Mouse (Mus musculus) CH12.LX (cell line): ENCODE measurements around the gene Ccdc110. TPM values are rescaled to one million over a fixed set of nuclear protein-coding genes. Genes with fewer than 3 reads are reported as not detected.
A peak's percentile ranks its signal among the peaks of the same experiment; 100 is the strongest.

Experiments
- DNase-seq: peaks from one replicate; pipeline ENCODE4 v3.0.0-alpha.2; 2013; ENCODE audit errors: extremely low read depth
- H3K27ac ChIP-seq: 2 replicates; pipeline ENCODE4 v1.5.1; 2012; ENCODE audit warnings: low read depth, mild to moderate bottlenecking, control low read depth, moderate library complexity; ENCODE audit not compliant: insufficient read depth
- H3K27me3 ChIP-seq: replicated peaks from 2 replicates; pipeline ENCODE3; 2012; ENCODE audit warnings: inconsistent platforms
- H3K36me3 ChIP-seq, 2 experiments: replicated peaks in 1 of 2; 2 replicates each; pipeline versions ENCODE3 to v1.6.1; 2012; ENCODE audit warnings: inconsistent platforms in 1 of 2, low read length in 1 of 2, mild to moderate bottlenecking in 1 of 2, mixed read lengths in 1 of 2, moderate library complexity in 1 of 2; ENCODE audit not compliant: control insufficient read depth in 1 of 2, insufficient read depth in 1 of 2
- H3K4me1 ChIP-seq, 2 experiments: 2 replicates each; pipeline ENCODE4 v1.6.1; 2012; ENCODE audit warnings: inconsistent platforms in 1 of 2, moderate library complexity in 1 of 2; ENCODE audit not compliant: insufficient read depth in 2 of 2, control insufficient read depth in 1 of 2
- H3K4me2 ChIP-seq: 2 replicates; pipeline ENCODE4 v1.6.1; 2012; ENCODE audit warnings: low read depth, mild to moderate bottlenecking, control low read depth; ENCODE audit not compliant: poor library complexity, insufficient read depth, severe bottlenecking
- H3K4me3 ChIP-seq, 3 experiments: fragments of 150-350 bp in 1 of 3; sonication (generic) in 1 of 3; replicated peaks in 1 of 3; 2 replicates each; pipeline versions ENCODE3 to v1.5.1; 2011 to 2012; ENCODE audit warnings: low read depth in 2 of 3, low read length in 2 of 3, mild to moderate bottlenecking in 2 of 3, moderate library complexity in 2 of 3, control low read depth in 1 of 3, improper control_type of control experiment in 1 of 3, inconsistent platforms in 1 of 3, mixed read lengths in 1 of 3; ENCODE audit not compliant: poor library complexity in 1 of 3
- H3K79me2 ChIP-seq: replicated peaks from 2 replicates; pipeline ENCODE4 v1.6.1; 2012; ENCODE audit warnings: mild to moderate bottlenecking, moderate library complexity; ENCODE audit not compliant: control insufficient read depth, poor library complexity, insufficient read depth, severe bottlenecking; ENCODE audit errors: extremely low read depth
- H3K9ac ChIP-seq: 2 replicates; pipeline ENCODE4 v1.6.1; 2012; ENCODE audit warnings: low read depth, mild to moderate bottlenecking, control low read depth, moderate library complexity; ENCODE audit not compliant: insufficient read depth
- H3K9me3 ChIP-seq: replicated peaks from 2 replicates; pipeline ENCODE3; 2012; ENCODE audit warnings: low read length, inconsistent platforms, mixed read lengths
- CHD2 ChIP-seq: IDR thresholded peaks from 2 replicates; pipeline ENCODE4 v1.6.1; 2011; ENCODE audit warnings: low read length, improper control_type of control experiment
- CTCF ChIP-seq, 2 experiments: IDR thresholded peaks in 1 of 2; conservative IDR thresholded peaks in 1 of 2; 2 replicates each; pipeline ENCODE4 v1.5.1; 2011 to 2012; ENCODE audit warnings: low read depth in 2 of 2, low read length in 2 of 2, improper control_type of control experiment in 1 of 2, inconsistent platforms in 1 of 2, mild to moderate bottlenecking in 1 of 2, moderate library complexity in 1 of 2
- ELF1 ChIP-seq: IDR thresholded peaks from 2 replicates; pipeline ENCODE4 v1.6.1; 2014; ENCODE audit warnings: low read depth, mild to moderate bottlenecking, inconsistent platforms, low read length, improper control_type of control experiment
- EP300 ChIP-seq: IDR thresholded peaks from 2 replicates; pipeline ENCODE4 v1.6.1; 2011; ENCODE audit warnings: low read length, improper control_type of control experiment
- GABPA ChIP-seq: IDR thresholded peaks from 2 replicates; pipeline ENCODE4 v1.6.1; 2012; ENCODE audit warnings: low read depth, low read length, improper control_type of control experiment, inconsistent platforms; ENCODE audit not compliant: insufficient replicate concordance
- HCFC1 ChIP-seq: IDR thresholded peaks from 2 replicates; pipeline ENCODE4 v1.6.1; 2012; ENCODE audit warnings: low read depth, mild to moderate bottlenecking, inconsistent platforms, low read length, improper control_type of control experiment
- IRF4 ChIP-seq: IDR thresholded peaks from 2 replicates; pipeline ENCODE4 v1.6.1; 2014; ENCODE audit warnings: low read depth, mild to moderate bottlenecking, inconsistent platforms, low read length, improper control_type of control experiment
- JUN ChIP-seq: IDR thresholded peaks from 2 replicates; pipeline ENCODE4 v1.6.1; 2011; ENCODE audit warnings: low read depth, mild to moderate bottlenecking, low read length, improper control_type of control experiment, moderate library complexity; ENCODE audit not compliant: insufficient read depth
- KAT2A ChIP-seq: IDR thresholded peaks from 2 replicates; pipeline ENCODE4 v1.6.1; 2012; ENCODE audit warnings: low read length, improper control_type of control experiment, inconsistent platforms; ENCODE audit not compliant: insufficient replicate concordance
- MAX ChIP-seq: IDR thresholded peaks from 2 replicates; pipeline ENCODE4 v1.6.1; 2011; ENCODE audit warnings: low read length, improper control_type of control experiment
- MEF2A ChIP-seq: IDR thresholded peaks from 2 replicates; pipeline ENCODE4 v1.6.1; 2014; ENCODE audit warnings: low read depth, mild to moderate bottlenecking, inconsistent platforms, low read length, improper control_type of control experiment, borderline replicate concordance
- MYC ChIP-seq: IDR thresholded peaks from 2 replicates; pipeline ENCODE4 v1.6.1; 2011; ENCODE audit warnings: low read depth, mild to moderate bottlenecking, improper control_type of control experiment, low read length
- NELFE ChIP-seq: IDR thresholded peaks from 2 replicates; pipeline ENCODE4 v1.6.1; 2011; ENCODE audit warnings: low read depth, low read length, improper control_type of control experiment
- NRF1 ChIP-seq: IDR thresholded peaks from 2 replicates; pipeline ENCODE4 v1.6.1; 2014; ENCODE audit warnings: low read depth, mild to moderate bottlenecking, inconsistent platforms, low read length, improper control_type of control experiment, moderate library complexity
- PAX5 ChIP-seq: IDR thresholded peaks from 2 replicates; pipeline ENCODE4 v1.6.1; 2012; ENCODE audit warnings: low read length, inconsistent platforms, mixed read lengths
- POLR2AphosphoS2 ChIP-seq: IDR thresholded peaks from 2 replicates; pipeline ENCODE4 v1.6.1; 2011; ENCODE audit warnings: low read depth, low read length, improper control_type of control experiment
- RAD21 ChIP-seq: IDR thresholded peaks from 2 replicates; pipeline ENCODE4 v1.6.1; 2011; ENCODE audit warnings: low read depth, mild to moderate bottlenecking, low read length, improper control_type of control experiment, moderate library complexity
- SIN3A ChIP-seq: IDR thresholded peaks from 2 replicates; pipeline ENCODE4 v1.6.1; 2012; ENCODE audit warnings: low read length, improper control_type of control experiment, inconsistent platforms
- SMC3 ChIP-seq: IDR thresholded peaks from 2 replicates; pipeline ENCODE4 v1.6.1; 2011; ENCODE audit warnings: low read depth, low read length, improper control_type of control experiment
- TCF12 ChIP-seq: IDR thresholded peaks from 2 replicates; pipeline ENCODE4 v1.6.1; 2014; ENCODE audit warnings: low read depth, mild to moderate bottlenecking, inconsistent platforms, low read length, improper control_type of control experiment
- USF2 ChIP-seq: conservative IDR thresholded peaks from 2 replicates; pipeline ENCODE4 v1.6.1; 2011; ENCODE audit warnings: low read depth, low read length, improper control_type of control experiment
- ZC3H11A ChIP-seq: IDR thresholded peaks from 2 replicates; pipeline ENCODE4 v1.6.1; 2012; ENCODE audit warnings: low read depth, mild to moderate bottlenecking, inconsistent platforms, low read length, improper control_type of control experiment
- ZMIZ1 ChIP-seq: IDR thresholded peaks from 2 replicates; pipeline ENCODE4 v1.6.1; 2012; ENCODE audit warnings: low read depth, mild to moderate bottlenecking, inconsistent platforms, low read length, improper control_type of control experiment
- dilution Hi-C: fragments of 300-500 bp; cut with MboI; formaldehyde crosslinking; loops from 2 replicates; pipeline ENCODE4 v1.14.3; 2020; ENCODE audit warnings: low sequenced_read_pairs; ENCODE audit not compliant: extremely low pct_unique_long_range_greater_than_20kb, extremely low pct_ligation_motif_present
- in situ Hi-C: fragments of 300-500 bp; cut with MboI; formaldehyde crosslinking; loops from 3 replicates; pipeline ENCODE4 v1.14.3; 2019; ENCODE audit warnings: low sequenced_read_pairs, low pct_ligation_motif_present, low pct_unique_long_range_greater_than_20kb, mixed read lengths
- polyA plus RNA-seq: library from polyadenylated mRNA; unstranded; fragments of >175 nt; gene quantifications from 2 replicates; pipeline ENCODE4 v1.2.1, GENCODE M21; 2012; ENCODE audit warnings: low read depth; ENCODE audit not compliant: insufficient read length
- total RNA-seq, 2 experiments: library from RNA; depleted of rRNA; stranded (reverse); fragments of 300-350 nt in 1 of 2; fragments of >200 nt in 1 of 2; gene quantifications; 2 replicates each; pipeline ENCODE4 v1.2.3; 2012 to 2014

Gene Ccdc110
- total RNA-seq (2012; rRNA removed) (not detected in 2 replicates), total RNA-seq (2014; rRNA removed) (not detected in 2 replicates), polyA plus RNA-seq (not detected in 2 replicates)

- Histone ChIP-seq H3K27ac (no peak within 1 kb of the TSS), H3K9me3 (peaks cover 2% of the 10 kb centered on the region), H3K4me1 (peaks cover 0 to 5% of the 10 kb centered on the region in 2 experiments; a peak in 2 of 4 replicates), H3K9ac (no peak within 1 kb of the TSS), H3K4me3 (no peak within 1 kb of the TSS), H3K4me2 (peak within 1 kb of the TSS; percentile 84), H3K36me3 (no peaks in the 10 kb centered on the region), H3K27me3 (no peaks in the 10 kb centered on the region), H3K79me2 (no peaks in the 10 kb centered on the region)
- peak; percentile 88 for DNase-seq
- dilution Hi-C loops, result no loop called here
- in situ Hi-C loops, result loop anchor here (5.0 to 10.0 kb wide), 2 partner anchors 117 to 480 kb away; no protein-coding TSS in a partner anchor
- TF ChIP-seq MAX (no peak), PAX5 (no peak), NRF1 (0 out of 2 replicates have a peak, but pooled peaks have one; percentile 31), SIN3A (0 out of 2 replicates have a peak, but pooled peaks have one; percentile 42), SMC3 (peak; percentile 100), IRF4 (peak; percentile 54), JUN (no peak), MEF2A (peak; percentile 43; the same call in 1 of the 2 replicates), NELFE (peak; percentile 93; the same call in 1 of the 2 replicates), ZC3H11A (peak; percentile 99), KAT2A (no peak), ZMIZ1 (no peak), TCF12 (0 out of 2 replicates have a peak, but pooled peaks have one; percentile 23), CTCF (conservative IDR thresholded peaks at IDR 0.05 in 1 of 2, IDR thresholded peaks at IDR 0.05 in 1 of 2; ENCODE audit: low read depth in 2 of 2, low read length in 2 of 2) (peak; percentile 96 to 100)
These were observed at the start of gene Ccdc110 for GRCm38 (mm10) chr8:45934582-45935014. TSS of gene Ccdc110 (plus strand) at chr8:45934619.

GRCm38 (mm10) chr8:45885202-45885685 is 49.2 kb upstream of the Ccdc110 start, which contains the start of gene Pdlim3:
TSS of gene Pdlim3 (plus strand) at chr8:45885461.
- no peaks in the 10 kb centered on the region for H3K79me2 ChIP-seq
- no peaks in the 10 kb centered on the region for H3K27me3 ChIP-seq
- no peak for TF ChIP-seq HCFC1
- no peak for TF ChIP-seq RAD21
- no peak for TF ChIP-seq CHD2
- TF ChIP-seq POLR2AphosphoS2, result no peak
- no peak for TF ChIP-seq PAX5
- no peak for TF ChIP-seq MYC
- TF ChIP-seq GABPA, result no peak
- TF ChIP-seq ELF1, result no peak
- TF ChIP-seq CTCF (conservative IDR thresholded peaks at IDR 0.05 in 1 of 2, IDR thresholded peaks at IDR 0.05 in 1 of 2; ENCODE audit: low read depth in 2 of 2, low read length in 2 of 2), result no peak
- no peak for TF ChIP-seq EP300
- no peak for TF ChIP-seq USF2
- H3K9ac ChIP-seq, result no peak within 1 kb of the TSS
- dilution Hi-C loops, result no loop called here
- no peak within 1 kb of the TSS for H3K4me2 ChIP-seq
- H3K27ac ChIP-seq, result no peak within 1 kb of the TSS
- no peak within 1 kb of the TSS for H3K4me3 ChIP-seq
- in situ Hi-C loops, result no loop called here
- H3K36me3 ChIP-seq, result no peaks in the 10 kb centered on the region
- H3K4me1 ChIP-seq, result no peaks in the 10 kb centered on the region
- peaks cover 2% of the 10 kb centered on the region for H3K9me3 ChIP-seq
- DNase-seq, result no peak
